7 mouse cellular contexts compared by ENCODE assay signal in genomic region chr1:151344283-151345108, GRCm38 (mm10). TPM values are rescaled to one million over a fixed set of nuclear protein-coding genes. Genes with fewer than 3 reads are reported as not detected.
DNase-seq lines count a peak whose midpoint lies in the region; ATAC-seq lines count a peak whose summit lies in the region.

Gene Ivns1abp, plus strand, starts transcription at chr1:151344477.

- no peaks in the 10 kb centered on the region for H3K36me3 ChIP-seq in intestine, embryonic 15.5 days
- H3K36me3 ChIP-seq in midbrain, embryonic 10.5 days: peaks cover 4% of the 10 kb centered on the region

- intact Hi-C loops in gastrocnemius, postnatal 36 days (cut with DNase I): loop anchor here (2.0 kb wide), 1 partner anchor 266 kb away; no protein-coding TSS in a partner anchor
- intact Hi-C loops in left cerebral cortex, postnatal 25 days (cut with DNase I): loop anchor here (1.0 to 5.0 kb wide), 5 partner anchors 42 to 265 kb away; no protein-coding TSS in a partner anchor

- H3K4me2 ChIP-seq in intestine, embryonic 15.5 days (replicated peaks): peak within 1 kb of the TSS; percentile 71

- no peaks in the 10 kb centered on the region for H3K9me3 ChIP-seq in intestine, embryonic 15.5 days
- H3K9me3 ChIP-seq in midbrain, embryonic 10.5 days (replicated peaks): no peaks in the 10 kb centered on the region

- peak within 1 kb of the TSS; percentile 82 for H3K4me3 ChIP-seq in intestine, embryonic 15.5 days (replicated peaks)
- H3K4me3 ChIP-seq in midbrain, embryonic 10.5 days: peak within 1 kb of the TSS; percentile 95

- peak; percentile 93 for ATAC-seq in intestine, embryonic 15.5 days

- no peaks in the 10 kb centered on the region for H3K27me3 ChIP-seq in intestine, embryonic 15.5 days (replicated peaks)
- no peaks in the 10 kb centered on the region for H3K27me3 ChIP-seq in midbrain, embryonic 10.5 days (ENCODE audit: low read depth, poor library complexity, severe bottlenecking)

- peak within 1 kb of the TSS; percentile 82 for H3K9ac ChIP-seq in intestine, embryonic 15.5 days

- WGBS in intestine, embryonic 15.5 days: under 1% methylated on average over 90 of the region's 104 CpGs
- WGBS in midbrain, embryonic 10.5 days: under 1% methylated on average over 97 of the region's 104 CpGs

- peak within 1 kb of the TSS; percentile 93 for H3K27ac ChIP-seq in intestine, embryonic 15.5 days
- H3K27ac ChIP-seq in midbrain, embryonic 10.5 days (replicated peaks): peak within 1 kb of the TSS; percentile 99

- peak; percentile 99 for DNase-seq in adrenal gland, adult 2 months
- peak; percentile 95 for DNase-seq in embryo, embryonic 11.5 days (ENCODE audit: low read depth, low spot score)
- peak; percentile 95 to 98 for DNase-seq in gastrocnemius, postnatal 36 days
- DNase-seq in left cerebral cortex, postnatal 25 days (ENCODE audit: low spot score in 2 of 2): peak; percentile 97 to 99
- DNase-seq in midbrain, embryonic 10.5 days (ENCODE audit: low spot score): peak; percentile 97
- DNase-seq in right cerebral cortex, postnatal 4 days: peak; percentile 95

- H3K4me1 ChIP-seq in intestine, embryonic 15.5 days (replicated peaks): peaks cover 8% of the 10 kb centered on the region; the same call in 1 of the 2 replicates
- peaks cover 49% of the 10 kb centered on the region for H3K4me1 ChIP-seq in midbrain, embryonic 10.5 days

RNA-seq across cellular contexts. Expression of gene Ivns1abp, which starts in this region (rescaled TPM):
- 100 to 1,000 TPM; 125 to 194 TPM for total RNA-seq in adrenal gland, adult 2 months (2021)
- polyA plus RNA-seq in adrenal gland, adult 2 months (2012; rRNA removed): 20.5 and 31.1 TPM in 2 replicates
- 100 to 1,000 TPM in 1 of 2 experiments, 10 to 100 TPM in 1; 97.4 to 111 TPM for total RNA-seq in gastrocnemius, postnatal 36 days (2021)
- polyA plus RNA-seq in intestine, embryonic 15.5 days (2015; fragmentation: Nextera tagmentation; extraction: Ambion mirVana): 313 and 339 TPM in 2 replicates
- 100 to 1,000 TPM; 129 to 162 TPM for total RNA-seq in left cerebral cortex, postnatal 25 days (2021)
- polyA plus RNA-seq in midbrain, embryonic 10.5 days (2016; fragmentation: Nextera tagmentation; extraction: Ambion mirVana): 407 and 414 TPM in 2 replicates

Comparison
In these comparisons a context has a peak if more than half of its experiments do, and no peak if none do; other contexts are left out.
1. Peak in every context shown above with its lines: DNase-seq, ATAC-seq, H3K4me3 ChIP-seq and H3K27ac ChIP-seq.